Mouse (Mus musculus) adrenal gland, postnatal 4 days (tissue): ENCODE data around the gene Fndc9. TPM values are rescaled to one million over a fixed set of nuclear protein-coding genes. Genes with fewer than 3 reads are reported as not detected.

Source experiments
- DNase-seq, 2 experiments: peaks; one replicate each; pipeline ENCODE4 v3.0.0; 2021 to 2022; ENCODE audit warnings: low spot score in 2 of 2, mixed read lengths in 2 of 2
- long read RNA-seq, 2 experiments: library from polyadenylated mRNA; stranded (forward); transcript quantifications; one replicate each; pipeline ENCODE4 v2.0.0; 2021
- total RNA-seq, 2 experiments: library from RNA; stranded (reverse); gene quantifications; 2 replicates each; pipeline ENCODE4 v1.2.3; 2021

Gene Fndc9
- total RNA-seq, result not detected
- long read RNA-seq, experiment 1, partial matches to known transcripts, result 0 of 3 reads
- long read RNA-seq, experiment 1, other reads (novel, unspliced or antisense), result 3 of 3 reads
- long read RNA-seq, experiment 2, partial matches to known transcripts, result 0 of 1 reads
- long read RNA-seq, experiment 2, other reads (novel, unspliced or antisense), result 1 of 1 reads

DNA sequence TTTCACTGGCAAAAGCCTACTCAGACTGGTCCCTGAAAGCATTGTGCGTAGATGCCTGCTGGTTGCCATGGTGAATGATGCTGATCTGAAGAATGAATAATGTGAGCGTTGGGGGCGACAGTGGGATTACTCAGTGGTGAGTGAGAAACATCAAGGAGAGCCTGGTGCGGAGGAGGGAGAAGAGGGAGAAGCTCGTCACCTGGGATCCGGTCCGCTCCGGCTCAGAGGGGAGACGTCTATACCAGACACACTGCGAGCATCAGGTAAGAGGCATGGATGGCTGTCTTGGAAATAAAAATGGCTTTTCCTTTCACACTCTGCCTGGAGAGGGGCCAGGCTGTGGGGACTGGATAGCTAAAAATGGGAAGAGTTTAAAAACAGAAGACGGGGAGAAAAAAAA lies at the start of gene Fndc9:
Gene Fndc9 (plus strand): TSS at position 198 of the 400 bp plus-strand sequence.
- no peak for DNase-seq

DNA sequence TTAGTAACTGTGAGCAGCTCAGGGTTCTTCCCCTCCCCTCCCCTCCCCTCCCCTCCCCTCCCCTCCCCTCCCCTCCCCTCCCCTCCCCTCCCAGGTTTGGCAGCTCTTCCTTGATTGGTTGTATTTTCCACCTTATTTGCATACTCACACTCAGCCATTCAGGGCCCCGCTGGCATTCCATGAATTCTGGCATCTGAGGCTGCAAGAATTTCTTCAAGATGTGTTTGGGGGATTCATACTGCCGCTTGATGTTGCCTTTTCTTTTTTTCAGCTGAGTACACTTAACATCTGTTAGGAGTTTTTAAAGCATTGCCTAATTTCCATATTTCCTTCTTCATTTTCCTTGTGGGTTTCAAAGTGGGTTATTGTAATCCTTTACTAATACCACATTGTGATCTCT lies 47.0 kb upstream of the Fndc9 start:
- no peak for DNase-seq

DNA sequence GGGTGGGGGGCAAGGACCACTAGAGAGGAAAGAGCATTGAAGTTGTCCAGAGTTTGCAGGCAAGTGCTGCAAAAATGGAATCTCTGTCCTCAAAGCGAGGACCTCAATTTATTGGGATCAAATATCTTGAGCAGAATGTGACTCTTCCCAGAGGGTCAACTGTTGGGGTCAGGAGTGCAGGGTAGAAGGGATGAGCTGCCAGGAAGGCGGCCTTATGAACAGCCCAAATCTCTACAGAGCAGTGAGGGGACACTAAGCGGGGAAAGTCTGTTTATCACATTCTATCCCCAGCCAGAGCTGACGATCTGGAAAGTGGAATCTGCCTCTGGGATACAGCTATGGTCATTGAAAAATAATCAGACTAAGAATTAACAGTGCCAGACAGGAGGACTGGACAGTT lies 41.2 kb upstream of the Fndc9 start:
- DNase-seq, result no peak

DNA sequence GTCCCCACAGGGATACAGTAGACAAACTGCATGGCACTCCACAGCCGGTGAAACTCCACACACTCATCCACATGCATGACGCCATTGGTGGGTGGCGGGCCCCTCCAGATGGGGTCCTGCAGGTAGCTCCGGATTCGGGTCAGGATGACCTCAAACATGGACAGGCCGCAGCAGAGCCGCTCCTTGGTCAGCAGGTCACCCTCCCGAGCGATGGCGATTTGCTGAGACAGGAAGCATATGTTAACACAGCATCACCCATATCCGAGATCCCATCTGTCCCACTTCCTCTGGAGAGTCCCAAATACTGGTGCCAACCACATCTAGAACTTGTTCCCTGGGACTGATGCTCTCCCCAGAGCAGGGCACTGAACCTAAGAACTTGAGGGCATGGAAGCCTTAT lies 34.7 kb upstream of the Fndc9 start:
- DNase-seq, result no peak

DNA sequence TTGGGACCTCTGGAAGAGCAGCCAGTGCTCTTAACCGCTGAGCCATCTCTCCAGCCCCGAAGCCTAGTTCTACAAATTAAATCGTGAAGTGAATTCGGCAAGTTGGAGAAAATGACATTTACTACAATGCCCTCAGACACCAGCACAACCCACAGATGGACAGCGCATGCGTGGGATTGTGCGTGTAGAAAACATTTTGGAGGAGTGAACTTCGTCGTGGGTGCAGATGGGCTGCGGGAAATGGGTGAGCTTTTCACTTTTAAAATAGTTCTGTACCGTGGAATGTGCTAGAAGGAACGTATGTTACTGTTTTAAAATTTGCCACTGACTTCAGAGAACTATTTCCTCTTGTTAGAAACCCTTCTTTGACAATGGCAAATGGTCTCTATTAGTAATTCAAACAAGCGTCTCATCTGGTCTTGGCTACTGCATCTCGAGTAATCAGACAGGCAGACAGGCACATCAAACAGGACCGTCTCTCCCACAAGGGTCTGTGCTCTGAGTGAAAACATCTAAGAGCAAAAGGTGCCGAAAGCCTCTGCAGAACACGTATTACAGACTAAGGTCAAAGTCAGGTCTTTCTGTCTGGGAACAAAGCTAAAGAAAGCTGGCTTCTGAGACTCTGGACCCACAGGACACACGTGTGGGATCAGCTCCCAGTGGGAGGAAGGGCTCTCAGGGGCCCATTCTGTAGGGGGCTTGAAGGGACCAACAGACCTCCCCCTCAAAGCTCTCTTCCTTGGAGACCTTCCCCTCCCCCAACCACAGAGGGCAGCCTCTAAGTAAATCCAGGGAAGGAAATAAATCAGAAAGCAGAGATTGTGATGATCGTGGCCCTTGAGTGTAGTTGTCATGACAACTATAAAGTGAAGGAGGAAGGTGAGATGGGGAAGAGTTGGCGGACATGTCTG lies 33.4 kb upstream of the Fndc9 start:
- no peak for DNase-seq

DNA sequence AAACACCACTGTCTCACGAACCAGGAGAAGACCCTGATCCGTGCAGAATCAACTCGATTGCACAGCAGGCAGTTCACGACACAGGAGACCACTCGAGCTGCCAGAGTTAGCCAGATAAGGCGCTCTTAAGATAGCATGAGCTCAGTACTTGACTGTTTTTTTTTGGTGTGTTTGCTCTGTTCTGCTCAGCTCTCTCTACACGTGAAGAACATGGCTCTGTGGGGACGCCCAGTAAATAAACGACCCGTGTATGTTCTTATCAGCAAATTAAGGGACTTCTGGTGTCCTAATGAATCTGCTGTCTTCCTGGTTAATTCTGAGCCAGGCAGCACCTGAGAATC lies 32.8 kb upstream of the Fndc9 start:
- no peak for DNase-seq

DNA sequence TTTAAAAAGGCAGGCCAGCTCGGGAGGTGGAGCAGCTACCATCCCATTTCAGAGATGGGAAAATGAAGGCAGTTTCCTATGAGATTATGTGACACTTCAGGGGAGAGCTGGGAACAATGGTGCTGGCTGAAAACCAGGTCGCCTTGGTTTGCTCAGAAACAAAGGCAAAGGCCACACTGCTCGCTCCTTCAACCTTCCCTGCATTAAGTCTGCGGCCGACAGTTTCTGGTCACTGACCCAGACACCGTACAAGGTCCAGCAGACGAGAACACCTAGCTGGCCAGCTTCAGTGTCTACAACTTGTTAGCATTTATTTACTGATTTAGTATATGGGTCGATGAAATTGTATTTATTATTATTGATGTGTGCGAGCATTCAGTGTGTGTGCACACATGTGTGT lies 30.5 kb upstream of the Fndc9 start:
- DNase-seq, result no peak

DNA sequence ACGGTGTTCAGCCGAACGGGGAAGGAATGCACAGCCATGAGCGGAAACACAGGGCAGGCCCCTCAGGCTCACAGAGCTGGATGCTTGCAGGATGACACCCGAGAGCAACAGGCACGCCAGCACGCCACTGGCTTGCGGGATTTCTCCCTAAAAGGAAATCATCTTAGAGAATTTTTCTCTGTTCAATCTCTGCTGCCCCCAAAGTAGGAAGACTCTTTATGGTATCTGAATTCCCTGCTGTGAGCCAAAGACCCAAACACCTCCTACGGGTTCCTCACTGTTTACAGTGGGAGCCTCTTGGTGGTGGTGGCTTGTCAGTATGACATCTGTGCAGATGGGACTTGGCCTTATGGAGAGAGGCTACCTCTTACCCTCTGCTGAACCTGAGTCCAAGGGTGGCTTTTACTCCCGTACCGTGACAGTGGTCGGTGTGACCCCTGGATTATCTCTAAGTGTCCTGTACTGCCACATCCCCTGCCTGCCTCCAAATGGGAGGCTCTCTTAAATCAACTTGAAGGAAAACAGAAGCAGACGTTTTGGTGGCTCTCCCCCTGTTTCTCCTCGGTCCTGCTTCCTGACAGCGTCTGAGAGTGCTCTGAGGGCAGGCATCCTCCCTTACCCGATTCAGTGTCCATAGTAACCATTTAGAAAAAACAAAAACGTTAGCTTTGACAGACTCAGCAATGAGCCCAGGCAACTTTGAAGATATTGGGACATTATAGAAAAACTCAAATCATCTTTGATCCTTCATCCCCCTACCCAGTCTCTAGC lies 29.5 kb upstream of the Fndc9 start:
- DNase-seq, result no peak

DNA sequence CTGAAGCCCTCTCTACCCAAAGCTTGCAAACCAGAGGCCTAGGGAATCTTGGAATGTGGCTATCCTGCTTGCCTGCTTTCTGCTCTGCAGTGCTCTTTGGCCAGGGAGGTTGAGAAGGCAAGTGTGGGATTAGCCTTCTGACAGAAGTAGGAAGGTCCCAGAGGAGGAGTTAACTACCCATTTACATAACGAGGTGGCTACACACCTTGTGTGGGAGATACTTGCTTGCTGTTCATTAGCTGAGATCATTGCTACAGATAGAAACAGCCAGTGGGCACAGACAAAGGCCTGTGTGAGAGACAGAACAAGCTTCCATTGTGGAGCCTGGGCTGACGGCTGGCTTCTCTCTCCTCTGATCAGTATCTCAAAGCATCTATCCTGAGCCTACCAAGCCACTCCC lies 25.4 kb upstream of the Fndc9 start:
- DNase-seq, result no peak

DNA sequence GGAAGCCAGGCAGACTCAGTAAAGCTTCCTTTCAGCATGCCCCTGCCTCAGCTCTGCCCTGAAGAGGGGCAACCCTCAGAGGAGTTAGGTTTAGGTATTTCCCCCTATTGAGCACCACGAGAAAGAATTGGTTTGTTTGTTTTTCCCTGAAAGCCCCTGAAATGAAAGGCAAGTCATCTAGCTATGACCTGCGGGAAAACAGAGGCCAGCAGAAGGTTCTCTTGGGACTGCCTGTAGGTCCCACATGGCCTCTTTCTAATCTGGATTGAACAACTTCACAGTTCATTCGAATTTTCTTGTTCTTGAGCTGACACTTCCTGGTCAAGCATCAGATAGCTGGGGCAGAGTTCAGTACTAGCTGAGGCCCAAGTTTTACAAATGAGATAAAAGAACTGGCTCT lies 23.5 kb upstream of the Fndc9 start:
- no peak for DNase-seq

DNA sequence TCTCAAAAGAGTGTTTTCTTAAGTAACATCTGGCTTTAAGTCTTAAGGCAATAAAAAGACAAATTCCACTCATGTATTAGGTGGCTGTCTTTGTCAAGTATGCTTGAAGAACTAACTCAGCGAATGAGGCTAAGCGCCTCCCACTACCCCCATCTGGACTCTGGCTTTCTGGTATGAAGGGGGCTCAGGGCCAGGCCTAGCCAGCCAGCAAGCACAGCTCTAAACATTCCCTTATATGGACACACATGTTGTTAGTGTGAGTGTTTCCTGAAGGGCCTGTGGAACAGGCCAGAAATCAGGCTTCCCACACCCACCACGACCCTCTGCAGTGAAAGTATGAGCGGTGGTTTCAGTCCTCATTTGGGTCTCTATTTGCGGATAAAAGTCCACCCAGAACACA lies 21.5 kb upstream of the Fndc9 start:
- DNase-seq, result no peak

DNA sequence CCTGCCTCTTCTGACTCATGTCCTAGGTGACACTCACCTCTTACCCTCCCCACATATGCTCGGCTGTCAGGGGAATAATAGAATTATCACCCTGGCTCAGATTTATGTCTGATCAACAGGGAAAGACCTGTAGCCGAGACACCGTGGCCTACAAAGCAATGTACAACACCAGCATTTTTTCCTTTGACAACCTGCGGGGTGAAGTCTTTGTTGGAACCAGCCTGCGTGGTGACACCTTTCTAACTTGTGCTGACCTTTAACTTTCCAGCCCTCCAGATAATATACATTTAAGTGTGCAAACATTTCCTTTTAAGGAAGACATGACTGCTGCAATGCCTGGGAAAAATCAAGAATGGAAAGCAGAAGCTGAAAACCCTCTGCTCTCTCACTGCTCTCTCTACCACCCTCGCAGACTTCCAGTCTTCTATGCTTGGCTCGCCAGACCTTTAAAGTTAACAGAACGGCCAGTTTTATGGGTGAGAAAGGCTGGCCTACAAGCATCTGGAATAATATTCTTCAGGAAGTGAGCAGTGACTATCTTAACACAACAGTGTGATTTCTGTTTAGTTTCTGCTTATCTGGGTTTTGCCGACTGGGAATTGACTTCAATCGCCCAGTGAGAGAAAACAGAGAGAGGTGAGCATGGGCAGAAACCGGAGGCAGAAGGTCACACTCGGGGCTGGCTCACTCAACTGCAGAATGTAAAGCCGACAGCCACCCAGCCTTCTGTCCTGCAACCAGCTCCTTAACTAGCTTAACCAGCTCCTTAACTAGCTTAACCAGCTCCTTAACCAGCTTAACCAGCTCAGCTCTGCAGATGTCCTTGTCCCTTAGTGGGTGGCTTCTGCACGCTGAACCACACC lies 20.7 kb upstream of the Fndc9 start:
- DNase-seq, result no peak

DNA sequence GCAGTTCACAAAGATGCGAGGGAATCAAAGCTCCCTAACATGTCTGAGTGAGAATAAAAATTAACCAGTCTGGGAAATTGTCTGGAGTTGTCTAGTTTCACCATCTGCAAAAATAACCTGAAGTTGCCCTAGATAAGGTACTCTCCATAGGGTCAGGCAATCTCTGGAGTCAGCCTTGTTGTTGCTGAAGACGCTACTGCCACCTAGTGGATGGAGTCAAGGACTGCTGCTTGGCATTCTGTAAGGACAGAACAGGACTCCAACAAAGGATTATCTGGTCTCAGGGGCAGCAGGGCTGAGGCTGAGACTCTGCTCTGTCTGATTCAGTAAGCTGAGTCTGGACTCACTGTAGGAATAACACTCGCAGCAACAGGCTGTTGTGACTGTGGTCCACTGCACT lies 20.0 kb upstream of the Fndc9 start:
- peak in 1 of 2 experiments; percentile 25 for DNase-seq

DNA sequence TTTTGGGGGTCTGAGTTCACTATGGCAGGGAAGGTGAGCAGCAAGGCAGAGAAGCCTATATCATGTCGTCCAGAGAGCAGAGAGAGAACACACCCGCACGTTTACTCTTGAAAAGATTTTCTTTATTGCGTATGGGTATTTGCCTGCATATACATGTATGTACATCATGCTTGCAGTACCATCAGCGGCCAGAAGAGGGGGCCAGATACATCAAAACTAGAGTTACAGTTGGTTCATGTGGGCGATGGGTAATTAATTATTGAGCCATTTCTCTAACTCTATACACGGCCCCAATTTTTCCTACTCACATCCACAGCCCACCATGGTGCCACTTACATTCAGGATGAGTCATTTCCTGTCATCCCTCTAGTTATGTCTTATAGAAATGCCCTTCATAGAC lies 18.7 kb upstream of the Fndc9 start:
- DNase-seq, result no peak

DNA sequence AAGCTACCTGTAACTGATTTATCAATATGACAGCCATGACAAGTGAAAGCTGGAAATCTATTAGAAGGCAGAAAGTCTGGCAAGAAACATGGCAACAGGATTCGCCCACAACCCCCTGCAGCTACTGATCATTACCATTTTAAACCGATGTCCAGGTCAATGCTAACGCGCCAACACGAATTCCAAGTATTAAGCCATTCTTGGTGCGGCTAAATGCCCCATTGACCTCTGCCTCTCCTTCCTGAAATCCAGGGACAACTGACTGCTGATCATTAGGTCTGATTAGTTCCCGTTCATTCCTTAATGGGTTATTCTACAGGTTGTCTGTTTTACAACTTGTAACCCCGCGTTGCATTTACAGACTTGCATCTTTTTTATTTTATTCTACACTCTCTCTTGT lies 17.6 kb upstream of the Fndc9 start:
- no peak for DNase-seq

DNA sequence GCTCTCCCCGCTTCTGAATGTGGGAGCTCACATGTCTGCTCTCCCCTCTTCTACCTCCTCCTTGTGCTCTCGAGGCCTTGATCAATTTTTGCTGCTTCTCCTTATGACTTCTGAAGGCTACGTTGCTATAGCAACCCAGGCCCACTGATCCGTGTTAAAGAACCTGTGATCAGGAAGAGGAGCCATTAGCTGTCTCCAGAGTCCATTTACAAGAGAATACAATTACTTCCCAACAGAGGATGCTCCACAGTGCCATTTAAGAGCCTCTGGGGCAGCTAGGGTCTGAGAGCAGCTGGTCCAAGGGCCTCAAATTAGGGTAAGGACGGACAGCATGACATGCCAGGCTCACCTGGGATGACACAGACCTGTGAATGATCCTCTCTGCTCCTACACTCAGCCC lies 16.7 kb upstream of the Fndc9 start:
- no peak for DNase-seq

DNA sequence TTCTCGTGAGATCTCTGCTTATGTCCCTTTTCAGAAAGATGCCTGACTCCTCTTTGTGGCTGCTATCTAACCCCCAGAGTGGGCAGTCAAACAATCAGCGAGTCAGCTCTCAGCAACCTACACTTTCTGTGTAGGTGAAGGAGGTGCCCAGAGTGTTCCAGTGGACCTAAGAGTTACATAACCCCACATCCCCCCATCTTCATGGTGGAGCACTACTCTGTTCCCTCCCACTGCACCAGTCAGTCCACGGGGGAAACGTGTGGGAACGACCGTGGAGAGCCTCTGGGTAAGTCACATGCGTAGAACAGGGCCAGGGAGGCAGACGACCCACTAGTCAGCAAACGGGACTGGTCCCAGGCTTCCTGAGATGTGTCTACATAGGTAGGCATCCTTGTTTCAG lies 16.0 kb upstream of the Fndc9 start:
- DNase-seq, result no peak

DNA sequence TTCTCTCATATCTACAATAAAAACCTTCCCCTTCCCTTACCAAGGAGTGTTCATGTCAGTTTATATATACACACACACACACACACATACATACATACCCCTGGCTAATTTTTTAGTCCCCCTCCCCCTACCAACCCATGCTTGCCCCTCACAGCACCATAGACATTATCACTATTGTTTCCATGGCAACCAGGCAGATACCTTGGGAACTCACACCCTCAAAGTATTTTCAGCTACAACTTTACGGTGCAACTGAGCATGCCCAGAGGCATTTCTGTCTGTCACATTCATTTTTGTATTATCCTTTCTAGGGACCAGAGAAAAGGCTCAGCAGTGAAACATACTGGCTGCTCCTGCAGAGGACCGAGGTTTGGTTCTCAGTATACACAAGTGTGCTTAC lies 15.1 kb upstream of the Fndc9 start:
- no peak for DNase-seq

DNA sequence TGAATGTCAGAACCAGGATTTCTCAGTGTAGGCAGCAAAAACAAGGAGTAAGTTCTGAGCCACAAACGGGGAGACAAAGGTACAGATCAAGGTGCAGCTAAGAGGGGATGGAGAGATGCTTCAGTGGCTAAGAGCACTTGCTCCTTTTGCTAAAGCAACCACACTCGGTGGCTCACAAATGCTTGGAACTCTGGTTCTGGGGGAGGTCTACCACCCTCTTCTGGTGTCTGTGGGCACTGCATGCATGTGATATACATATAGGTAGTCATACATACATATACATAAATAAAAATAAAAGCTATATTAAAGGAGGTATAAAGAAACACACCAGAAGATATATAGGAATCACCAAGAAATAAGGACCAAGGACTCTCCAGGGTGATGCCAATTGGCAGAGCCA lies 11.8 kb upstream of the Fndc9 start:
- DNase-seq, result no peak

DNA sequence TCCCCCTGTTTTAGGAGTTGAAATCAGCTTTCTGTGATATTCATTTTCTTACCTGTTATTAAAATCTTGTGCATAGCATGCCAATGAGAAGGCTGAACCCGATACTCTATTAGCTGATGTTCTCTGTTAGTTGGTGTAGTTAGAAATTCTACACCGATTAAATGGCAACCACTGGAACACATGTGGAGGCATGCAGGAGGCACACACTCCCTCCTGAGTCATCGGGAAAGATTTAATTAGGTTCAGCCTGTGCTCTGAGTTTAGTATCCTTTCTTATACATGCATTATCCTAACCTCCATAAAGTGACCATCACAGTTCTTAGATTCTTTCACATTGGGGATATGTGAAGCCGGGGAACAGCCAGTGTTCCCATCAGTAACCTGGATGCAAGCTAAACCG lies 10.0 kb upstream of the Fndc9 start:
- DNase-seq, result no peak

DNA sequence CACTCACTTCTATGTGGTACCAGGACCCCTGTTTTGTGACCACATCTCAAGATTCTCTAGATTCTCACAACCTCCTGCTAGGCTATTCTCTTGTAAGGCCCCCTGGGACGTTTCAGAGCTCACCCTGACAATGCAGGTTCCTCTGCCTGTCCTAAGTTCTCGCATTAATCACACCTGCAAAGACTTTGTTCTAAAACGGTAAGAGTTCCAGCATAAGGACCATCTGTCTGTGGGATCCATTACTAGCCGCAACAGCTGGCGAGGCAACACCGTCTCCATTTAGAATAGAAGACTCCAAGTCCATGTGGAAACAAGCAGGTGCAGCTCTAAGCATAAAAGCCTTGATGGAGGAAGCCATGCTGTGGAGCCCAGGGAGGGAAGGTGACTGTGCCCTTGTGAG lies 5.1 kb upstream of the Fndc9 start:
- DNase-seq, result no peak
